Mouse (Mus musculus) gastrocnemius, postnatal 14 days (tissue): ENCODE measurements at regions not wholly inside any gene's neighbourhood (a gene's known extent, or its start where the extent isn't known, plus 50 kb on each side); places are given as distances from the start of the nearest gene placed in this dataset.

Source experiments
- DNase-seq: peaks from one replicate; pipeline ENCODE4 v3.0.0; 2021; ENCODE audit warnings: mixed read lengths
- intact Hi-C: fragments of 180-260 bp; cut with DNase I; formaldehyde crosslinking; loops from one replicate; pipeline ENCODE4 v1.15.1; 2025; ENCODE audit warnings: low total_unique reads

- intact Hi-C loops: no loop called here
- no peak for DNase-seq
Measured at GRCm38 (mm10) chr9:112837563-112837962, 601.8 kb upstream of the Arpp21 start.

GRCm38 (mm10) chr9:112834441-112835245, 598.9 kb upstream of the Arpp21 start:
- intact Hi-C loops: no loop called here
- DNase-seq: no peak

- intact Hi-C loops: no loop called here
- DNase-seq: no peak
Measured at GRCm38 (mm10) chr9:112831102-112831501, 595.4 kb upstream of the Arpp21 start.

- intact Hi-C loops: no loop called here
Measured at GRCm38 (mm10) chr9:112828602-112829001, 592.9 kb upstream of the Arpp21 start.

GRCm38 (mm10) chr9:112826592-112826991, 590.9 kb upstream of the Arpp21 start:
- DNase-seq: no peak
- intact Hi-C loops: no loop called here

More at GRCm38 (mm10) chr9:112828602-112829001, 592.9 kb upstream of the Arpp21 start:
- DNase-seq: no peak

- no peak for DNase-seq
- intact Hi-C loops: no loop called here
Measured at GRCm38 (mm10) chr9:112821940-112822339, 586.2 kb upstream of the Arpp21 start.

GRCm38 (mm10) chr9:112811946-112812345, 576.2 kb upstream of the Arpp21 start:
- no peak for DNase-seq
- intact Hi-C loops: no loop called here

- intact Hi-C loops: no loop called here
- DNase-seq: no peak
Measured at GRCm38 (mm10) chr9:112799583-112800220, 564.0 kb upstream of the Arpp21 start.

GRCm38 (mm10) chr9:112793537-112793936, 557.8 kb upstream of the Arpp21 start:
- intact Hi-C loops: no loop called here
- DNase-seq: no peak

- intact Hi-C loops: no loop called here
- DNase-seq: no peak
Measured at GRCm38 (mm10) chr9:112771981-112772380, 536.2 kb upstream of the Arpp21 start.

- intact Hi-C loops: no loop called here
- DNase-seq: no peak
Measured at GRCm38 (mm10) chr9:112744616-112745015, 508.9 kb upstream of the Arpp21 start.

GRCm38 (mm10) chr9:112743871-112744590, 508.3 kb upstream of the Arpp21 start:
- no peak for DNase-seq
- intact Hi-C loops: no loop called here

GRCm38 (mm10) chr9:112735761-112736160, 500.0 kb upstream of the Arpp21 start:
- intact Hi-C loops: no loop called here
- DNase-seq: no peak

GRCm38 (mm10) chr9:112725523-112725922, 489.8 kb upstream of the Arpp21 start:
- intact Hi-C loops: no loop called here
- no peak for DNase-seq

- intact Hi-C loops: no loop called here
- no peak for DNase-seq
Measured at GRCm38 (mm10) chr9:112725103-112725502, 489.4 kb upstream of the Arpp21 start.

GRCm38 (mm10) chr9:112723346-112723745, 487.6 kb upstream of the Arpp21 start:
- DNase-seq: no peak
- intact Hi-C loops: no loop called here

GRCm38 (mm10) chr9:112722501-112722900, 486.8 kb upstream of the Arpp21 start:
- intact Hi-C loops: no loop called here
- no peak for DNase-seq

GRCm38 (mm10) chr9:112715197-112715762, 479.5 kb upstream of the Arpp21 start:
- DNase-seq: no peak
- intact Hi-C loops: no loop called here

- intact Hi-C loops: no loop called here
- DNase-seq: no peak
Measured at GRCm38 (mm10) chr9:112678866-112679265, 443.1 kb upstream of the Arpp21 start.

- DNase-seq: no peak
- intact Hi-C loops: no loop called here
Measured at GRCm38 (mm10) chr9:112675232-112675631, 439.5 kb upstream of the Arpp21 start.
